Mouse (Mus musculus) layer of hippocampus, adult 18-20 months (tissue): ENCODE measurements around the gene Grm1. TPM values are rescaled to one million over a fixed set of nuclear protein-coding genes. Genes with fewer than 3 reads are reported as not detected.
A peak's percentile ranks its signal among the peaks of the same experiment; 100 is the strongest.

ENCODE experiments used
- DNase-seq, 2 experiments: peaks; one replicate each; pipeline ENCODE4 v3.0.0; 2022; ENCODE audit warnings: low spot score in 2 of 2
- total RNA-seq, 2 experiments: library from RNA; stranded (reverse); gene quantifications; 2 replicates each; pipeline ENCODE4 v1.2.3; 2021

The Grm1 gene
- total RNA-seq, 2 experiments from 2014 or later, result 65.2 to 65.7 TPM

DNA sequence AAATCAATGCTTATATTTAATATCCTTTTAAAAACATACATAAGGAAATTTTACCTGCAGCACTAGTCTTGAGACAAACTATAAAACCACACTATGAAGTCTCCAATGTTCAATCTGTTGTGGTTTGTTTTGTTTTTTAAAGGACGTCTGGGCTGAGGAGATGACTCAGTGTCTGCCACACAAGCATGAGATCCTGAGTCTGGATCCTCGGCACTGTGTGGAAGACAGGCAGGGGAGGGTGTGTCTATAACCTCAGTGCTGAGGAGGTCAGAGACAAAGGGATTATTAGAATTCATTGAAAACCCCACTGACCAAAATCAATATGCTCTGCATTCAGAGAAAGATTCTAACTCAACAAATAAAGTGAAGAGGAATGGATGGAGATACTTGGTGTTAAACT lies 110.8 kb downstream of the Grm1 start:
- DNase-seq, result no peak

DNA sequence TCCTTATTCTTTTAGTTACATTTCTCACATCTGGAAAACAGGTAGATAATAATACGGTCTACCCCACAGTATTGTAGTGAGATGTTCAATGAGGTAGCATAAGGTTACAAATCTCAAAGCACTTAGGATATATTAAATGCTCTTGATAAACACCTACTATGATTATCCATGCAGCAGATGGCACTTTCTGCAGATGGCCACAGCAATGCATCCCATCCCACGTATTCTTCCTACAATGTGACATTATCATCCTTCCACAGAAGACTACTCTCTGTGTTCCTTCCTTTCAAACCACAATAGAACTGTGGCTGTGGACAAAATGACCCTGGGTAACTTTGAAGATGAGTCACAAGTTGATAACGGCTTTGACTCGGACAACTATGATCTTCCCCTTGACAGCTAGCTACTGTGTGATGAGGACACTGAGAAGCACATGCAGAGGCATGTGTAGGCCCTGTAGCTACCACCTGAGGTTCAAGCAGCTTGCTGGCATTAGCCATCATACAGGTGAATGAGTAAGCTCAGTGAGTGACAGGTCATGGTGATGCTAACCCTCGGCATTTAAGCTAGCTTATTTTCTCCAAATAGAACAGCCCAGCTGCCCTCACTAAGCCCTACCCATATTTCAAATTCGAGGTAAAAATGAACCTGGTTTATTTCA lies 117.5 kb downstream of the Grm1 start:
- DNase-seq, result peak in 1 of 2 experiments; percentile 52

DNA sequence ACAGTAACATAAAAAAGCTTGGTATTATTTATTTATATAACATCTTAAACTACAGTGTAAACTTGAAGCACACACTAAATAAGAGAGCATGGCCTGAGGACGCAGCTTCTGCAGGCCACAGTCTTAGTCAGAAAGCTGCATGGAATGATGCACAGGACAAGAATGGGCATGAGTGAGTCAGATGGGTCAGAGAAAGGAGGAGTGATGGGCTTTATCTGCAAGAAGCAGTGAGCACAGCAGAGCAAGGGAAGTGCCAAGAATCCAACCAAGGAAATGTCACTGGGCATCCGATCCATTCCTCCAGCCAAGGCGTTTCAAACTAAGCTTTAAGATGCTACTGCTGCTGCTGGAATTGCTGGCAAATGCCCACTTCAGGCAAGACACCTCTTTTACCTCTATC lies 131.6 kb downstream of the Grm1 start:
- no peak for DNase-seq

DNA sequence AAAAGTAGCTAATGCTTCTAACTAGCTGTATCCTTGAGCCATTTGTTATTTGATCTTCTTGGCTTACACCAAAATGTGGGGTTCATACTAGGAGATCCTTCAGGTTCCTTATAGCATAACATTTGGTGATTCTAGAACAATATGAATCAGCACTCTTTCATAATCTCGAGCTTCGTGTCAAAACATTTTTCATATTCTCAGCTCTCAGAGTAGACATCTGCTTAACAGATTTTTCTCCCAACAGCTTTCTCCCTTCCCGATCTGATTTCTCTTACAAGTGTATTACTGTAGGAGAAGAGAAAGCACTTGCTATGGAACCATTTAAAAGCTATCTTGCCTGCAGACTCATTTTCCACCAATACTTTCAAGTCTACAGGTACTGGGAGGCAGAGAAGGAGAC lies 133.0 kb downstream of the Grm1 start:
- DNase-seq, result peak in 1 of 2 experiments; percentile 75

DNA sequence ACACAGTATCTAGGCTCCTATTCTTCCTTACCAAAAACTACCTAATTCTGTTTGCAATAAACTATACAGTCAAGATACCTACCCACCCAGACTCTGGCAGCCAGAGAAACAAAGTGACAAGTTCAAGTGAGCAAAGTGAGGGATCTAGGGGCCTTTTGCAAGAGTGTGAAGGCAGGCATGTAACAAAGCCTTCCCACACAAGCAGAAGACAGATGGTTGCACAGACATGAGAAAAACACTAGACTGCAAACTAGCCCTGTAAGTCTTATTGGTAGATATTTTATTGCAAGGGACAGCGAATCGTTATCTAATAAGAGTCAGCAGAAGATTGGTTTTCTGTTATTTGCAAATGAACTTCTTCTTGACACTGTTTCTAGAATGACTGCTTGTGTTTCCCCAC lies 134.6 kb downstream of the Grm1 start:
- peak in 1 of 2 experiments; percentile 60 for DNase-seq

DNA sequence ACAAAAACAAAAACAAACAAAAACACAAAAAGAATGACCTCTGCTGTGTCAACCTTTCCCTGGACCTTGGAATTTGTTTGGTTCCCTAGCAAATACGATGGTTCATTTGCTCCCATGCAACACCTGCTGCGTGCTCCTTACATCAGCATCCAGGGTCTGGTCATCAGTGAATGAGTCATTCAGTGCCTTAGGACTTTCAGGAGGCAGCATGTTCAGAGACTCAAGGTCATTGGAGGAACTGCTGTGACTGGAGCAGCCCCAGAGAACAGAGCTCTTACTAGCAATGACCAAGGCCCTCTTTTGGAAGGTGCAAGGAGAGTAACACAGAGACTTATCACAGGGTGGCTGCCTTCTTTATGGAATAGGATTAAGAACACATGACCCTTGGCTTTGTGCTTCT lies 138.2 kb downstream of the Grm1 start:
- no peak for DNase-seq

DNA sequence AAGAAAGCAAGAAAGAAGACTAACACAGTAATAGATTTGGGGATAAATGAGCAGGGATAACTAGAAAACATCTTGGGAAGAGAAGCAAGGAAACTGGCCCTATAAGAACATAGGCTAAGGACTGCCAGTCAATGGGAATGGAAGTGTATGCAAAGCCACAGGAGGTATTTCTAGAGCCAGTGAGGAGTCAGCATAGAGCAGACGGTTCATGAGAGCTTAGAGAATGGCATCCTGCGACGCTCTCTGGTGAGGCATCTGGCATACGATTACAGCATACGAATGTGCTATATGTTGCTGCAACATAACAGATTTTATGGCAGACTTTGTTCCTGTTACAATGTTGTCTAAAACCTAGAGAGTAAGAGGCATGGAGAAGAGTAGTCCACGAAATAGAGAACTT lies 139.9 kb downstream of the Grm1 start:
- peak in 1 of 2 experiments; percentile 35 for DNase-seq

DNA sequence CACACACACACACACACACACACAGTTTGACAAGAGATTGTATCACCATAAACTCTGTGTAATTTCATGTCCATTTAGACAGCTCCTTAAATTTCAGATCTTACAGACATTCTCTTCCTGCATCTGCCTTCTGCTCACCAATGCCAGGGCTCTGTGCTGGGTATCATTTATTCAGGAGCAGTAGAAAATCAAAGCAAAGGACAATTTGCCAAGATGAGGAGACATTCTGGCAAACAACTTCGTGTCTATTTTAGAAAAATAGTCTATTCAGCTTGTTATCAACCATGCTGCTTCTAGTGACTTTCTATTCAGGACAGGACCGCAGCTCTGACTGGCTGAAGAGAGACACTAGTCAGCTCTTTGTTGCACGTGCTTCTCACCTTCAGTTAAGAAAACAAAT lies 146.3 kb downstream of the Grm1 start:
- peak in 1 of 2 experiments; percentile 61 for DNase-seq

DNA sequence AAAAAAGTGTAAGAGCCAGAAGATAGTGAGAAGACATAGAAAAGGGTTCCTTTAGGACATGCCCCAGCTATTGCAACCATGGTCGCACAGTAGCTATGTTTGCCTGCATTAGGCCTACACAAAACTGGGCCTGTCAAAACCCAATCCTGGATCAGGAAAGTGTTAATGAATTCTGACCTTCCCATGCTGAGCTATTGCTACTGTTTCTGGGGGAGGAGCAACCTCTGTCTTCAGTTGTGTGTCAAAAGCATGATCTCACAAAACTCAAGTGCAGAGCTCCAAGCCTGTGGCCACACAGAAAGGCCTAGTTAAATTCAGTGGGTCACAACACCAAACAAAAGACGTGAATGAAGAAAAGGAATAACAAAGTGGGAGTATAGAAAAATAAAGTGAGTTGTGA lies 152.5 kb downstream of the Grm1 start:
- DNase-seq, result no peak

DNA sequence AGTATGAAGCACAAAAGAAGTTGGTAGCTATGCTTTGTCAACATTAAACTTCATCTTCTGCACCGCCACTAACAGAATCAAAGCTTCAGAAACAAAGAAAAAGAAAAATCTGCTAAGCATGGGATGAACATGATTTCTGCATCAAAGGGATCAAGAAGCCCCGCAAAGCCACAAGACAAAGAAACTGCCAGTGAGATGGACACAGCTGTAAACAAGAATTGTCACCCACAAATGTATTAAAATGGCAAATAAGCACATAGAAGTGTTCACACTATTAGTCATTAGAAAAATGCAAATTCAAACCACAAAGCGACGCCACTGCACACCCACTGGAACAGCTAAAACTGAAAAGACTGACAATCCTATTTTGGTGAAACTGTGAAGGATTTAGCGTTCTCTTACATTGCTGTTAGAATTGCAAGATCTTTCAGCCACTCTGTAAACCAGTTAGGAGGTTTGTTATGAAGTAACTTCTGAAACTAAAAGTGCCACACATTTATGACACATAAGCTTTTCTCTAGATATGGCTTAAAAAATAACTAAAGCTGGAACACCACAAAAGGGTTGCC lies 153.3 kb downstream of the Grm1 start:
- DNase-seq, result peak in 1 of 2 experiments; percentile 40

DNA sequence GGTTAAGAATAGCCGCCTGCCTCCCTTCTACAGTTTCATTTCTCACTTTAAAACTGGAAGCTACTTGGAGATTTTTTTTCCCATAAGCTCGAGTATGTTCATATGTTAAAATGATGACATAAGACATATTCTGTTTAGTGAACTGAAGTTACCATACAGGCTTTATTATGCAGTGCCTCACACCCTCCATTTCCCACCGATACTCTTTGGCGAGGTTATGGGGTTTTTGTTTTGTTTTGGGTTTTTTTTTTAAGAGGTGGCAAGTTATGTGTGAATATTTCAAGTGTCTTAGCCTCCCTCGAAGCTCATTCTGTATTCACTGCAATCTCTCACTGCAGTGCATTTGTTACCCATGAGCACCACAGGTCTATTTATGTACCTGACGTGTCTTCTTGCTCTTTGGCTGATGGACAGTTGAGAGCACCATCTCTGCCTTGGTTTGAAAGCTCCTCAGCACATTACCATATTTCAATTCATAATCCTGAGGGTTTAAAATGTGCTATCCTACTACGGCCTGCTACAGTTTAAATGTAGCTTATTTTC lies 164.2 kb downstream of the Grm1 start:
- DNase-seq, result no peak

DNA sequence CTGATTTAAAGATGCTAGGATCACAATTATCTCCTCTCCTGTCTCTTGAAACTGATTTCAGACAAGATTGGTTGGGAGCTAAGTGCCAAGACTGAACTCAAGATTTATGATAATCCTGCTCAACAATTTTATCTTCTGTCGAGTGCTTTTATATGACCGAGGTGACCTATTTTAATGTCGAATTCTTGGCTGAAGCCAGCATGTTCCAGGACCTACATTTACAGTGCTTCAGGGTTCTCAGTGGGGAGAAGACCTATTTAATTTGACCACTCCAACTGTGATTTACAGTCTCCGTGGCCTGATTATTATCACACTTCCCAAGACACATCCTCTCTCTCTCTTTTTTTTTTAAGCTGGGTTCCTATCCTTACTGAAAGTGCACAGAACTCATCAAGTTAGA lies 168.5 kb downstream of the Grm1 start:
- DNase-seq, result no peak

DNA sequence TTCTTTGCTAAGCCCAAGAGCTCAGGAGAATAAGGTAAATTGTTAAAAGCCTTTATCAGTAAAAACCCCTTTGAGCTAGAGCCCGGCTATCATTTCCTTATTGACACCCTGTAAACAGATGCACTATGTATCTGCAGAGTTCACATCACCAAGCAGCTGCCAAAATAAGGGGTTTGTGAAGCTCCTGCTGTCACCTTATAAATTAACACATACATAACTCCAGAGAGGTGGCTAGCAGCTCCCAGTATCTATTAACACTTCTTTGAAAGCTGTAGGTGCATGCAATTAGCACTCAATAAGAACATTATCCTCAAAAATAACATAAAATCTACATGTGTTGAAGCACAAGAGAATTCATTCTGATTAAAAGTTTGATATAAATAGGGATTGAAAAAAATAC lies 191.9 kb downstream of the Grm1 start:
- DNase-seq, result no peak

DNA sequence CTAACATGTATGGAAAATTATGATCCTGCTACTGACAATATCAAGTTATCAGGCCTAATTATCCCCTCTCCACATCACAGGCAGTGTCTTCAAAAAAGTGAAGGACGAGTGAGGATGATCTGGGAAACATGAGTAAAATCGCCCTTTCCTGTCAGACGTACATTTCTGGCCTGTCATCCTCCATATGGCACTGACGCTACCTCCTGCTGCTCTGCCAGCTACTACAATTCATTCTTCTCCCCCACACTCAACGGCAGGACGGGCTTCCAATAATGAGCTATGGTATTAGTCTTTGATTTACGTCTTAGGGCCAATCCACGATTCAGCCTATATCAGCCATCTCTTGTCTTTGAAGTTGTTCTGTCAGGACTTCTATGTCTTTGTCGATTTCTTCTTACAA lies 193.6 kb downstream of the Grm1 start:
- peak in 1 of 2 experiments; percentile 37 for DNase-seq

DNA sequence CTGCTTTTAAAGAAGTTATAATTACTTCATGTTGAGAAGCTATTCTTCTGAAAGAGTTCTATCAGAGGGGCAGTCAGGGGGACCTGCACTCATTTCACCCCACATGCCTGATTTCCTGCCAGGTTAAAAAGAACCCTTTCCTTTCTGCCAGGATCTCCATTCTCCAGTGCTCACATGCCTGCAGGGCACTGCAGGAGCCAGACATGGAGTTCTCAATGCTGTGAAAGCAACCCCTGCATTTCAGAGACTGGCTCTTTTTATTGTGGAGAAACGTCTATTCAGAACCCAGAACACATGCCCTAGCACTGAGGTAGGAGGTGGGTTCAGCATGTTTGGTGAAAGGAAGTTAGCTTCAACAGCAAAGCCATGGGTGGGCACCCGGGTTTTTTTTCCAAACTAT lies 197.2 kb downstream of the Grm1 start:
- no peak for DNase-seq

DNA sequence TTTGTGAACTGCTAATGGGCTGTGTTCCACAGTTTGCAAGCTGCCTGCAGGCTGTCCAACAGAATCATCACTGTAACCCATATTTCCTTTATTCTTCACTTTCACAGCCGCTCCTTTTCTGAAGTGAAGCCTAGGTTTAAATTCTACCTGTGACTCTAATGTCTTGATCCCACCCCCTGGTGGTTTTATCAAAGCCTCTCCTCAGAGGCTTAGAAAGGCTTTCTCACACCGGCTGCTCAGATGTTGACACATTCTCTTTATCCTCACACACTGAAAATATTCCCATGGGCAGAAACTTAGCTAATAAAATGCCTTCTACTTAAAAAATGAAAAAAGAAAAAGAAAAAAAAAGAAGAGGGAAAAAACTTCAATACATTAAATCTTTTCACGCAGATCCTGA lies 210.0 kb downstream of the Grm1 start:
- DNase-seq, result no peak

DNA sequence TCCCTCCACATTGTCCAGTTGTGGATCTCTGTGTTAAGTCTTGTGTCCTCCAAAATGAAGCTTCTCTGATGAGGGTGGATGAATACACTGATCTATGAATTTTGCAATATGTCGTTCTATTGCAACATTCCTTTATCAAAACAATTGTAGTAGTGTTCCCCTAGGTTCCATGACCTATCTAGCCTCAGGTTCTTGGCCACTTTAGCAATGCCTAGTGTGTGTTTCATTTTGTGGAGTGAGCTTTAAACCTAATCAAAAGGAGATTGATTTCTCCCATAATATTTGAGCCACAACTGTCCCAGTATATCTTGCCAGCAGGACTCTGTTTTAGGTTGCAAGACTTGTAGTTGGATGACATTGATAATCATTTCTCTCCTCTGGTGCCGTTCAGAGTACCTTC lies 211.9 kb downstream of the Grm1 start:
- DNase-seq, result no peak

DNA sequence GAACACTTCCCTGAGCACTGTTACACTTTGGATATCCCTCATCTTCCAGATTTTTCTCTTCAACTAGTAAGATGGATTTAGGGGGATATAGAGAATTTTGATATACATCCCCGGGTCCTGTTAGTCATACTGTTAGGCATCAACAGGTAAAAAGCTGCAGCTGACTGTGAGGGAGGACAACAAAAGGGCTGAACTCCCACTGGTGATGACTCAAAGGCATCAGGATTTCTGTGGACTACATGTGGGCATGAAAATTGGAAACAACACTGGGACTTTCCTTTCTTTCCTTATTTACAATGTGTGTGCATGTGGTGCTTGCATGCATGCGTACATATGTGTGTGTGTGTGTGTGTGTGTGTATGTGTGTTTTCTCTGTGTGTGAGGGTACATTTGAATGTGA lies 215.9 kb downstream of the Grm1 start:
- DNase-seq, result peak in 1 of 2 experiments; percentile 18

DNA sequence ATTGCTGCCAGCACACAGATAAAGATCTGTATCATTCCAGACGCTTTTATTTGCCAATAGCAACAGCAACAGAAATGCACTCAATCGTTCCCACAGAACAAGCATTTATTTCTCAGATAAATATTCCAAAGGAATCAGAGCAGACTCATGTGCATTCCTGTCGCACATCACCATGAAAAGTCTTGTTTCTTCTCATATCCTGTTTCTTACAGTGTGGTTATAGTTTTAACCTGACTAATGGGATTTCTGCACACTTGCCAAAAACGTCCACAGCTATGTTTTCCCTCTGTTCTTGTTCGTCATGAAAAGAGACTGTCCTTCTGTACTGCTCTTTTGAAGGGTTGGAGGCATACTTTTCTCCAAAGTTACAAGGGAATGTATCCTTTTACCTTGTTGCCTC lies 217.4 kb downstream of the Grm1 start:
- no peak for DNase-seq

DNA sequence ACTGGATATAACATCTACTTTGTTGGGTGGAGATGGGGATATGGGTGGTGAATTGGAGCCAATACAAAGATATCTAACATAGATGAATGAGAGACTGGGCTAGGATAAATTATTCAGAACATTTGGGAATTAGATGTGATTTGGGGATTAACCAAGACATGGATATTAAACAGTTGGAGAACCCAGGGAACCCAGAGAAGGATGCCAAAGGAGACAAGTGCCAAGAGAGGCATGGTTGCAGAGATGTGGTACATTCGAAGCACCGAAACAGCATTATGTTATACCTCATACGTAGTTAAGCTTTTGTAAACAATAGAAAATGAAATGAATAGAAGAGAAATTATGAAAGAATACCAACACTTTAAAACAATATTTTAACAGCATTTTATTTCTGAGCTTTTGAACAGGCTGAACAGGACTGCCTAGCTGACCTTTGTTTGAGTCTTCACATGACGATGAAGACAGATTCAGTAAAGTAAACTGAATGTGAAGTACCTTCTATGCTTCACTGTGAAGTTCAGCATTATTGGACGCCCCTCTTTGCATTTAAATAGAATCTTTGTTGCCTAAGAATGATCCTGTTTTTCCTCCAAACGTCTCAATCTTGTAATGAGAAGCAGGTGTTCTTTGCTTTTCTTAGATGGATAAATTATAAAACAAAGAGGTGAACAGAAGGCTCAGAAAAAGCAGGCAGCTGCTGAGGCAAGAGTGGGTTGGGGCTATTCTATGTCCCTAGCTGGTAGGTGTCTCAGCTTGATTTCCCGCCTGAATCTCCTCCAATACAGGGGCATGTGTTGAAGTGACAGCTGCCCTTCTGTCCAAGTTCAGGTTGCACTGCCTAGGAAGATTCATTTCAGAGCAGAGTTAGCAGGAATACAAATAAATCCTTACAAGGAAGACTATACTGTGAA lies 234.5 kb downstream of the Grm1 start:
- DNase-seq, result peak in 1 of 2 experiments; percentile 30

DNA sequence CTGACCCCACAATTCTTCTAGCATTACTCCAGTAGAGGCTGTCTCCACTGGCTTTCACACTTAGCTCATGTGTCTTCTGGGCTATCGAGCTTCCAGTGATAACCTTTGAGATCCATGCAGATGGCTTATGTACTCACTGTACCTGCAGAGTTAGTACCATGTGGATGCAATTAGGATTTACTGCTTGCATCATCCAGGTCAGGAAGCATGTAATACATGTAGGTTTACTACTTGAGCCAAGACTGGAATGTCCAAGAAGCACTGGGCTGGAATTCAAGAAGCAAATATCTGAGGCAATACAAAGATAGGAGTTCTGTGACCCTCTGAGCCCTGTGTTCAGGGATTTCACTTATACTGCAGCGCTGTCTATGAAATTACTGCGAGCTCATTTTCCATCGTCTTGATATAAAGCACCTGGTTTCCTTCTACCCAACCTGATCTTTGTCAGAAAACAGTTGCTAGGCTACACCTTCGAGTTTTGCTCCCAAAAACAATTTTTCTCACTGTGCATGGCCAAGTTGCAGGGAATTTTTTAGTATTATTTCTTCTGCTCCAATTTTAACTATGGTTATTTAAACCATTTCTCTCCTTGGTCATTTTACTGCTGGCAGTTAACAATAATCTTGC lies 237.0 kb downstream of the Grm1 start:
- DNase-seq, result no peak
